Comparison of ENCODE assay signal across 22 mouse cellular contexts in genomic region chr16:44205973-44206372, GRCm38 (mm10). TPM values are rescaled to one million over a fixed set of nuclear protein-coding genes. Genes with fewer than 3 reads are reported as not detected.
DNase-seq lines count a peak whose midpoint lies in the region; ATAC-seq and TF ChIP-seq lines count a peak whose summit lies in the region.
"Had no signal": no experiment of that assay in that cellular context is flagged by ENCODE, and none has a peak within 500 bp of the region (broad histone marks: within the 10 kb centered on the region; RNA-seq: fewer than 3 reads in every experiment).

No protein-coding gene starts in this region.

- intact Hi-C loops in gastrocnemius, adult 2 months (cut with DNase I) = no loop called here

- no peak overlapping the region for H3K9ac ChIP-seq in kidney, postnatal 0 days (ENCODE audit: low read depth, low read length)

- DNase-seq in gastrocnemius, adult 18-20 months (ENCODE audit: low spot score) = peak; percentile 60
- DNase-seq in gastrocnemius, postnatal 25 days = no peak
- peak; percentile 65 for DNase-seq in gastrocnemius, adult 2 months
- no peak for DNase-seq in gastrocnemius, adult 8-10 months (ENCODE audit: low spot score in 2 of 2)
- peak; percentile 30 for DNase-seq in heart, adult 11 months
- no peak for DNase-seq in heart, adult 18-20 months
- peak; percentile 28 for DNase-seq in kidney, postnatal 0 days (ENCODE audit: low spot score)
- no peak for DNase-seq in kidney, adult 9 months
- DNase-seq: adrenal gland, adult 2 months; adrenal gland, adult 8-10 months; adrenal gland, postnatal 10 days; adrenal gland, postnatal 14 days; adrenal gland, postnatal 25 days; adrenal gland, postnatal 36 days; B cell, adult 2 months; cerebellum, adult 11 months; cerebellum, adult 11-12 months had no signal

- H3K36me3 ChIP-seq in kidney, postnatal 0 days (ENCODE audit: insufficient read depth, low read length) = peaks cover 10% of the 10 kb centered on the region

- peak overlapping the region; percentile 72 for H3K27ac ChIP-seq in gastrocnemius, adult 2 months
- no peak overlapping the region for H3K27ac ChIP-seq in kidney, postnatal 0 days

- no peak overlapping the region for H3K4me3 ChIP-seq in gastrocnemius, adult 2 months
- H3K4me3 ChIP-seq in kidney, postnatal 0 days (replicated peaks; ENCODE audit: low read depth, low read length) = no peak overlapping the region

- TF ChIP-seq CTCF in gastrocnemius, adult 2 months (IDR thresholded peaks at IDR 0.05) = no peak
- TF ChIP-seq CTCF in kidney, postnatal 0 days (IDR thresholded peaks at IDR 0.05; ENCODE audit: low read depth) = no peak

- 54% methylated on average over 8 of the region's 8 CpGs for WGBS in kidney, postnatal 0 days

- no peaks in the 10 kb centered on the region for H3K9me3 ChIP-seq in kidney, postnatal 0 days (replicated peaks; ENCODE audit: low read length)
- H3K9me3 ChIP-seq: G1E had no signal

- H3K4me2 ChIP-seq in kidney, postnatal 0 days (ENCODE audit: low read length) = no peak overlapping the region

- no peaks in the 10 kb centered on the region for H3K4me1 ChIP-seq in kidney, postnatal 0 days (replicated peaks; ENCODE audit: insufficient read depth, low read length)

- ATAC-seq in kidney, postnatal 0 days (replicated peaks; ENCODE audit: low FRiP score, low read depth) = no peak
- ATAC-seq: activated CD4-positive, CD25-positive, alpha-beta regulatory T cell, adult 4 months; CD4-positive, CD25-positive, alpha-beta regulatory T cell, adult 4 months; Patski had no signal

- H3K27me3 ChIP-seq in kidney, postnatal 0 days (ENCODE audit: insufficient read depth, low read length) = no peaks in the 10 kb centered on the region
- H3K27me3 ChIP-seq: CH12.LX, Patski had no signal

RNA-seq across cellular contexts. Expression of gene Usf3, which starts 32.9 kb away (rescaled TPM):
- 10 to 100 TPM; 43.0 to 52.5 TPM for total RNA-seq in gastrocnemius, adult 18-20 months (2021)
- 10 to 100 TPM; 24.3 to 36.1 TPM for total RNA-seq in gastrocnemius, postnatal 25 days (2021)
- total RNA-seq in gastrocnemius, adult 2 months (2021) = 10 to 100 TPM; 41.6 to 47.9 TPM
- 10 to 100 TPM; 32.1 to 59.9 (median 42.4) TPM for total RNA-seq in gastrocnemius, adult 8-10 months (2022)
- total RNA-seq in heart, adult 18-20 months (2021) = 10 to 100 TPM; 15.9 to 16.6 TPM
- polyA plus RNA-seq in kidney, postnatal 0 days (2015; fragmentation: Nextera tagmentation; extraction: Ambion mirVana) = 2.6 and 2.7 TPM in 2 replicates

Comparison
In these comparisons a context has a peak if more than half of its experiments do, and no peak if none do; other contexts are left out.
1. DNase-seq: peak in gastrocnemius, adult 18-20 months (single experiment), gastrocnemius, adult 2 months (single experiment), heart, adult 11 months (single experiment) and kidney, postnatal 0 days (single experiment); none in gastrocnemius, postnatal 25 days (single experiment), gastrocnemius, adult 8-10 months (0 of 2), heart, adult 18-20 months (0 of 2) and kidney, adult 9 months (single experiment).